ENCODE assay signal across 8 mouse cellular contexts in the genomic region with DNA sequence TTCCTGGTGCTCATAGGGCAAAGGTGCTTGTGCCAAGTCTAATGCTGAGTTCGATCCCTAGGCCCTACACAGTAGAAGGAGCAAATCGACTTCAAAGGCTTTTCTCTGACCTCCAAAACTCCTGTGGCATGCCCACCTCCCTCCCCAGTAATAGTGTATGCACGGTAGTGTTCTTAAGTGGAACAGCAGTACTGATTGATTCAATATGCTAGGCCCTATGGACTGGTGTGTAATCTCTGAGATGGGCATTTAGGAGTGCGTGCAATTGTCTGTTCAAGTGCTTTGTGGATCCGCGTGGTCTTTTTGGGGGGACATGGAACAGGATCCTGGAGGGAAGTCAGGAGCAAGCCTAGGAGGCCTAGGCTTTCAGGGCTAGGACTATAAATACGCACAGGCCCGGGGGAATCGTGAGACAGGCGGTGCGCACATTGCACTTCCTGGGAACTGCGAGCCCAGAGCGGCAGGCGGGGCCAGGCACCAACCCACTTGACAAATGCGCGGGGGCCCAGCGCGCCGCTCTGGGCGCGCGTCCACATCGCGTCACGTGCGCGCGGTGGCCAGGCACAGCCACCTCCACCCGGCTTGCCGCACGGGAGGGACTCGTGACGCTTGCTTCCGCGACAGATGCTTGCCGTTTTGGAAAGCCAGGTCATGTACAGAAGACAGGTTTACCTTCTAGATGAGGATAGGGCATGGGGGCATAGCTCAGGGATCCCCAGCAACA. TPM values are rescaled to one million over a fixed set of nuclear protein-coding genes. Genes with fewer than 3 reads are reported as not detected.
DNase-seq lines count a peak whose midpoint lies in the region; ATAC-seq and TF ChIP-seq lines count a peak whose summit lies in the region.

No protein-coding gene starts in this region.

- no peaks in the 10 kb centered on the region for H3K9me3 ChIP-seq in hindbrain, embryonic 10.5 days
- H3K9me3 ChIP-seq in lung, postnatal 0 days (ENCODE audit: low read length): no peaks in the 10 kb centered on the region

- TF ChIP-seq CTCF in lung, postnatal 0 days (IDR thresholded peaks at IDR 0.05): 0 out of 2 replicates have a peak, but pooled peaks have one; percentile 13

- H3K4me1 ChIP-seq in hindbrain, embryonic 10.5 days (replicated peaks): peaks cover 19% of the 10 kb centered on the region
- H3K4me1 ChIP-seq in lung, postnatal 0 days (ENCODE audit: insufficient read depth, low read depth, low read length): no peaks in the 10 kb centered on the region; the same call in 1 of the 2 replicates

- H3K4me3 ChIP-seq in hindbrain, embryonic 10.5 days: peak overlapping the region; percentile 63
- H3K4me3 ChIP-seq in lung, postnatal 0 days (ENCODE audit: low read depth, low read length): peak overlapping the region; percentile 47

- ATAC-seq in frontal cortex, adult (ENCODE audit: low TSS enrichment): peak; percentile 95
- peak; percentile 99 for ATAC-seq in lung, postnatal 0 days

- 4% methylated on average over 36 of the region's 36 CpGs for WGBS in hindbrain, embryonic 10.5 days
- WGBS in lung, postnatal 0 days: 4% methylated on average over 36 of the region's 36 CpGs

- peak overlapping the region; percentile 41 for H3K9ac ChIP-seq in lung, postnatal 0 days (replicated peaks; ENCODE audit: low read depth)

- peak overlapping the region; percentile 68 for H3K4me2 ChIP-seq in lung, postnatal 0 days (replicated peaks; ENCODE audit: low read depth, low read length)

- peak overlapping the region; percentile 89 for H3K27ac ChIP-seq in hindbrain, embryonic 10.5 days
- peak overlapping the region; percentile 76 for H3K27ac ChIP-seq in lung, postnatal 0 days (ENCODE audit: low read length)

- no peaks in the 10 kb centered on the region for H3K36me3 ChIP-seq in hindbrain, embryonic 10.5 days
- H3K36me3 ChIP-seq in lung, postnatal 0 days (ENCODE audit: insufficient read depth, low read length): no peaks in the 10 kb centered on the region

- TF ChIP-seq EP300 in lung, postnatal 0 days (IDR thresholded peaks at IDR 0.05): no peak

- DNase-seq in MN1 (ENCODE audit: low spot score): peak; percentile 96
- DNase-seq in cerebellum, adult 9-10 months: peak; percentile 97
- peak; percentile 84 for DNase-seq in hindbrain, embryonic 10.5 days (ENCODE audit: low spot score)
- peak; percentile 97 for DNase-seq in layer of hippocampus, adult 9-11 months
- DNase-seq in lung, postnatal 0 days (ENCODE audit: low spot score): peak; percentile 94
- DNase-seq in ovary, postnatal 14 days (ENCODE audit: low spot score): peak; percentile 83
- DNase-seq in thymus, postnatal 14 days: peak; percentile 91

- no peaks in the 10 kb centered on the region for H3K27me3 ChIP-seq in hindbrain, embryonic 10.5 days (ENCODE audit: insufficient read depth, poor library complexity, severe bottlenecking)
- H3K27me3 ChIP-seq in lung, postnatal 0 days (replicated peaks; ENCODE audit: insufficient read depth, low read length): no peaks in the 10 kb centered on the region

RNA-seq across cellular contexts. Expression of gene Hnrnpu, which starts 31.1 kb away (rescaled TPM):
- 466 and 470 TPM in 2 replicates for polyA plus RNA-seq in hindbrain, embryonic 10.5 days (2016; fragmentation: Nextera tagmentation; extraction: Ambion mirVana)
- 116 and 164 TPM in 2 replicates for polyA plus RNA-seq in lung, postnatal 0 days (2015; fragmentation: Nextera tagmentation; extraction: Ambion mirVana)

RNA-seq across cellular contexts. Expression of gene Efcab2, which starts 37.2 kb away (rescaled TPM):
- 7.0 and 7.9 TPM in 2 replicates for polyA plus RNA-seq in hindbrain, embryonic 10.5 days (2016; fragmentation: Nextera tagmentation; extraction: Ambion mirVana)
- 5.3 and 6.3 TPM in 2 replicates for polyA plus RNA-seq in lung, postnatal 0 days (2015; fragmentation: Nextera tagmentation; extraction: Ambion mirVana)

RNA-seq across cellular contexts. Expression of gene Cox20, which starts 49.8 kb away (rescaled TPM):
- 87.1 and 109 TPM in 2 replicates for polyA plus RNA-seq in hindbrain, embryonic 10.5 days (2016; fragmentation: Nextera tagmentation; extraction: Ambion mirVana)
- 87.1 and 94.8 TPM in 2 replicates for polyA plus RNA-seq in lung, postnatal 0 days (2015; fragmentation: Nextera tagmentation; extraction: Ambion mirVana)

Comparison
In these comparisons a context has a peak if more than half of its experiments do, and no peak if none do; other contexts are left out.
1. Peak in every context shown above with its lines: DNase-seq, ATAC-seq, H3K4me3 ChIP-seq and H3K27ac ChIP-seq.